In the genomic region with DNA sequence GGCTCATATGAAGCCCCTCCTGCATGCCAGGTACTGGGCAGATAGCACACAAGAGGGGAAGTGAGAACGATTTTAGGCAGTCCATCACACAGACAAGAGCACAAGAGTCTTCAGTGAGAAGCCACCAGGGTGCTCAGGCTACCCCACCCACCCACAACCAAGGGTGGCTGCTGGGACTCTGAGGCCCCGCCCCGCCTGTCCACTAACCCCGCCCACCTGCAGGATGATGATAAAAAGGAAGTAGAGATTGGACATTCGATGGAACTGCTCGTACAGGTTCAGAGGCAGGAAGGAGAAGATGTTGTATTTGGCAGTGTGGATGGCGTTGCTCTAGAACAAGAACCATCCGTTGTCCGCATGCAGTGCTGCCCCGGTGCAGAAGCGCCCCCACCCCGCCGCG, we compare ENCODE assay signal across 9 mouse cellular contexts. TPM values are rescaled to one million over a fixed set of nuclear protein-coding genes. Genes with fewer than 3 reads are reported as not detected.
DNase-seq lines count a peak whose midpoint lies in the region; ATAC-seq and TF ChIP-seq lines count a peak whose summit lies in the region.
"Had no signal": no experiment of that assay in that cellular context is flagged by ENCODE, and none has a peak within 500 bp of the region (broad histone marks: within the 10 kb centered on the region; RNA-seq: fewer than 3 reads in every experiment).

No protein-coding gene starts in this region.

- no peaks in the 10 kb centered on the region for H3K9me3 ChIP-seq in heart, embryonic 12.5 days (replicated peaks)
- H3K9me3 ChIP-seq in MEL (replicated peaks; ENCODE audit: insufficient read depth, low read length), result no peaks in the 10 kb centered on the region
- no peaks in the 10 kb centered on the region for H3K9me3 ChIP-seq in hindbrain, embryonic 13.5 days
- H3K9me3 ChIP-seq in midbrain, embryonic 15.5 days, result no peaks in the 10 kb centered on the region

- no peak for TF ChIP-seq EP300 in MEL (IDR thresholded peaks at IDR 0.05; ENCODE audit: low read depth in 1 of 2, low read length in 2 of 2)

- H3K27ac ChIP-seq in heart, embryonic 12.5 days (ENCODE audit: poor library complexity, severe bottlenecking), result no peak overlapping the region
- no peak overlapping the region for H3K27ac ChIP-seq in MEL (ENCODE audit: control insufficient read depth, low read depth, low read length)
- H3K27ac ChIP-seq in hindbrain, embryonic 13.5 days, result no peak overlapping the region
- H3K27ac ChIP-seq in midbrain, embryonic 15.5 days, result no peak overlapping the region

- no peak for TF ChIP-seq POLR2A in MEL (IDR thresholded peaks at IDR 0.05; ENCODE audit: control insufficient read depth in 1 of 2, insufficient read depth in 1 of 2, low read depth in 1 of 2, low read length in 2 of 2, poor library complexity in 1 of 2)

- H3K79me2 ChIP-seq in MEL (ENCODE audit: control insufficient read depth, insufficient read depth, low read length, poor library complexity), result no peaks in the 10 kb centered on the region

- 0 out of 2 replicates have a peak overlapping the region, but pooled peaks have one; percentile 9 for H3K4me3 ChIP-seq in heart, embryonic 12.5 days
- peak overlapping the region; percentile 51 to 78 for H3K4me3 ChIP-seq in MEL (ENCODE audit: control insufficient read depth in 1 of 2, insufficient read depth in 1 of 2, low read depth in 2 of 2, low read length in 2 of 2)
- H3K4me3 ChIP-seq in hindbrain, embryonic 13.5 days, result peak overlapping the region; percentile 8; the same call in 1 of the 2 replicates
- no peak overlapping the region for H3K4me3 ChIP-seq in midbrain, embryonic 15.5 days

- H3K27me3 ChIP-seq in heart, embryonic 12.5 days (replicated peaks), result peaks cover 39% of the 10 kb centered on the region
- H3K27me3 ChIP-seq in MEL (ENCODE audit: control insufficient read depth in 1 of 2, insufficient read depth in 2 of 2, low read length in 2 of 2), result no peaks in the 10 kb centered on the region
- H3K27me3 ChIP-seq in hindbrain, embryonic 13.5 days, result peaks cover 56% of the 10 kb centered on the region
- peaks cover 43% of the 10 kb centered on the region for H3K27me3 ChIP-seq in midbrain, embryonic 15.5 days (replicated peaks)

- TF ChIP-seq CTCF in MEL (IDR thresholded peaks at IDR 0.05 in 2 of 3, conservative IDR thresholded peaks at IDR 0.05 in 1 of 3; ENCODE audit: control insufficient read depth in 1 of 3, insufficient read depth in 1 of 3, low read depth in 2 of 3, low read length in 3 of 3, poor library complexity in 1 of 3, severe bottlenecking in 1 of 3), result no peak

- peak overlapping the region; percentile 48 for H3K4me2 ChIP-seq in heart, embryonic 12.5 days
- H3K4me2 ChIP-seq in hindbrain, embryonic 13.5 days, result peak overlapping the region; percentile 17; the same call in 1 of the 2 replicates
- H3K4me2 ChIP-seq in midbrain, embryonic 15.5 days, result peak overlapping the region; percentile 26

- WGBS in heart, embryonic 12.5 days, result 9% methylated on average over 14 of the region's 14 CpGs
- WGBS in hindbrain, embryonic 13.5 days, result 12% methylated on average over 14 of the region's 14 CpGs
- WGBS in midbrain, embryonic 15.5 days, result 12% methylated on average over 14 of the region's 14 CpGs

- DNase-seq in heart, adult 8-10 months (ENCODE audit: low spot score), result no peak
- peak; percentile 86 for DNase-seq in MEL (ENCODE audit: low read depth, low spot score)
- DNase-seq in ovary, postnatal 10 days (ENCODE audit: low spot score), result no peak
- DNase-seq in cerebellum, adult 8-10 months, result no peak
- DNase-seq in urinary bladder, adult 18-20 months (ENCODE audit: low spot score in 2 of 2), result no peak

- H3K9ac ChIP-seq in heart, embryonic 12.5 days, result no peak overlapping the region
- peak overlapping the region; percentile 39 for H3K9ac ChIP-seq in MEL (ENCODE audit: control insufficient read depth, low read depth, low read length, poor library complexity, severe bottlenecking)
- no peak overlapping the region for H3K9ac ChIP-seq in hindbrain, embryonic 13.5 days
- no peak overlapping the region for H3K9ac ChIP-seq in midbrain, embryonic 15.5 days

- H3K36me3 ChIP-seq in heart, embryonic 12.5 days, result no peaks in the 10 kb centered on the region
- H3K36me3 ChIP-seq in MEL (ENCODE audit: control insufficient read depth in 1 of 2, insufficient read depth in 2 of 2, low read length in 2 of 2), result peaks cover 0 to 13% of the 10 kb centered on the region in 2 experiments; a peak in 2 of 4 replicates
- no peaks in the 10 kb centered on the region for H3K36me3 ChIP-seq in hindbrain, embryonic 13.5 days
- H3K36me3 ChIP-seq in midbrain, embryonic 15.5 days (replicated peaks), result no peaks in the 10 kb centered on the region

- peaks cover 28% of the 10 kb centered on the region for H3K4me1 ChIP-seq in heart, embryonic 12.5 days (replicated peaks)
- H3K4me1 ChIP-seq in MEL (ENCODE audit: control insufficient read depth in 1 of 2, insufficient read depth in 2 of 2, low read length in 2 of 2), result peaks cover 10 to 40% of the 10 kb centered on the region in 2 experiments; a peak in 3 of 4 replicates
- H3K4me1 ChIP-seq in hindbrain, embryonic 13.5 days (replicated peaks), result peaks cover 9% of the 10 kb centered on the region
- H3K4me1 ChIP-seq in midbrain, embryonic 15.5 days, result peaks cover 4% of the 10 kb centered on the region; the same call in 1 of the 2 replicates

- ATAC-seq in heart, embryonic 12.5 days (ENCODE audit: insufficient number of reproducible peaks, low FRiP score), result no peak
- no peak for ATAC-seq in hindbrain, embryonic 13.5 days (ENCODE audit: low FRiP score)
- ATAC-seq in midbrain, embryonic 15.5 days (replicated peaks), result no peak

- TF ChIP-seq RAD21 in MEL (IDR thresholded peaks at IDR 0.05; ENCODE audit: low read depth, low read length), result no peak

TF ChIP-seq in MEL, 35 proteins besides CTCF, POLR2A, EP300 and RAD21:
- TF ChIP-seq POLR2AphosphoS5 (IDR thresholded peaks at IDR 0.05; ENCODE audit: borderline replicate concordance, low read depth, low read length), result no peak
- TF ChIP-seq TBP (IDR thresholded peaks at IDR 0.05; ENCODE audit: low read depth, low read length), result peak; percentile 29; the same call in 1 of the 2 replicates

RNA-seq across cellular contexts. Expression of a gene that starts 3.9 kb away (rescaled TPM):
- 0.05 and 0.17 TPM in 2 replicates for polyA plus RNA-seq in heart, embryonic 12.5 days (2016; fragmentation: Nextera tagmentation; extraction: Ambion mirVana)
- not detected for total RNA-seq in heart, adult 8-10 months (2022)
- total RNA-seq in MEL (2012; rRNA removed), result 0.03 TPM in 1 of 2 replicates, not detected in the other
- polyA plus RNA-seq in MEL (2012; ENCODE audit: insufficient read depth in 1 of 2, insufficient read length in 2 of 2, low read depth in 1 of 2, low replicate concordance in 2 of 2, missing spikeins in 1 of 2), result under 1 TPM in 1 of 2 experiments, not detected in 1; 0.13 TPM
- polyA plus RNA-seq in hindbrain, embryonic 13.5 days (2015; fragmentation: Nextera tagmentation; extraction: Ambion mirVana), result 1.2 and 1.3 TPM in 2 replicates
- 0.90 and 1.2 TPM in 2 replicates for polyA plus RNA-seq in midbrain, embryonic 15.5 days (2015; fragmentation: Nextera tagmentation; extraction: Ambion mirVana)

RNA-seq across cellular contexts. Expression of a gene that starts 26.3 kb away (rescaled TPM):
- 21.5 and 22.2 TPM in 2 replicates for polyA plus RNA-seq in heart, embryonic 12.5 days (2016; fragmentation: Nextera tagmentation; extraction: Ambion mirVana)
- 10 to 100 TPM; 10.7 to 15.0 (median 12.2) TPM for total RNA-seq in heart, adult 8-10 months (2022)
- 14.3 and 14.7 TPM in 2 replicates for total RNA-seq in MEL (2012; rRNA removed)
- polyA plus RNA-seq in MEL (2012; ENCODE audit: insufficient read depth in 1 of 2, insufficient read length in 2 of 2, low read depth in 1 of 2, low replicate concordance in 2 of 2, missing spikeins in 1 of 2), result 10 to 100 TPM in 1 of 2 experiments, not detected in 1; 54.6 TPM
- 28.8 and 31.3 TPM in 2 replicates for polyA plus RNA-seq in hindbrain, embryonic 13.5 days (2015; fragmentation: Nextera tagmentation; extraction: Ambion mirVana)
- 33.9 and 35.0 TPM in 2 replicates for polyA plus RNA-seq in midbrain, embryonic 15.5 days (2015; fragmentation: Nextera tagmentation; extraction: Ambion mirVana)

RNA-seq across cellular contexts. Expression of a gene that starts 40.4 kb away (rescaled TPM):
- not detected in 2 replicates for polyA plus RNA-seq in heart, embryonic 12.5 days (2016; fragmentation: Nextera tagmentation; extraction: Ambion mirVana)
- total RNA-seq in heart, adult 8-10 months (2022), result under 1 TPM in 1 of 4 experiments, not detected in 3; 0.09 TPM
- not detected in 2 replicates for total RNA-seq in MEL (2012; rRNA removed)
- polyA plus RNA-seq in MEL (2012; ENCODE audit: insufficient read depth in 1 of 2, insufficient read length in 2 of 2, low read depth in 1 of 2, low replicate concordance in 2 of 2, missing spikeins in 1 of 2), result not detected
- 2.1 and 2.5 TPM in 2 replicates for polyA plus RNA-seq in hindbrain, embryonic 13.5 days (2015; fragmentation: Nextera tagmentation; extraction: Ambion mirVana)
- polyA plus RNA-seq in midbrain, embryonic 15.5 days (2015; fragmentation: Nextera tagmentation; extraction: Ambion mirVana), result 1.9 and 2.6 TPM in 2 replicates
- polyA plus RNA-seq: C2C12 had no signal

RNA-seq across cellular contexts. Expression of a gene that starts 42.0 kb away (rescaled TPM):
- 7.9 and 8.5 TPM in 2 replicates for polyA plus RNA-seq in heart, embryonic 12.5 days (2016; fragmentation: Nextera tagmentation; extraction: Ambion mirVana)
- 1 to 10 TPM; 3.5 to 5.0 (median 4.7) TPM for total RNA-seq in heart, adult 8-10 months (2022)
- 30.0 and 37.1 TPM in 2 replicates for total RNA-seq in MEL (2012; rRNA removed)
- polyA plus RNA-seq in MEL (2012; ENCODE audit: insufficient read depth in 1 of 2, insufficient read length in 2 of 2, low read depth in 1 of 2, low replicate concordance in 2 of 2, missing spikeins in 1 of 2), result 10 to 100 TPM in 1 of 2 experiments, not detected in 1; 51.1 TPM
- polyA plus RNA-seq in hindbrain, embryonic 13.5 days (2015; fragmentation: Nextera tagmentation; extraction: Ambion mirVana), result 4.6 and 4.9 TPM in 2 replicates
- 6.0 and 6.3 TPM in 2 replicates for polyA plus RNA-seq in midbrain, embryonic 15.5 days (2015; fragmentation: Nextera tagmentation; extraction: Ambion mirVana)

RNA-seq across cellular contexts. Expression of a gene that starts 55.1 kb away (rescaled TPM):
- polyA plus RNA-seq in heart, embryonic 12.5 days (2016; fragmentation: Nextera tagmentation; extraction: Ambion mirVana), result 99.4 and 105 TPM in 2 replicates
- 10 to 100 TPM; 44.7 to 48.1 (median 46.9) TPM for total RNA-seq in heart, adult 8-10 months (2022)
- 89.6 and 98.5 TPM in 2 replicates for total RNA-seq in MEL (2012; rRNA removed)
- polyA plus RNA-seq in MEL (2012; ENCODE audit: insufficient read depth in 1 of 2, insufficient read length in 2 of 2, low read depth in 1 of 2, low replicate concordance in 2 of 2, missing spikeins in 1 of 2), result 100 to 1,000 TPM in 1 of 2 experiments, 10 to 100 TPM in 1; 96.2 to 136 TPM
- polyA plus RNA-seq in hindbrain, embryonic 13.5 days (2015; fragmentation: Nextera tagmentation; extraction: Ambion mirVana), result 93.8 and 96.2 TPM in 2 replicates
- 126 and 152 TPM in 2 replicates for polyA plus RNA-seq in midbrain, embryonic 15.5 days (2015; fragmentation: Nextera tagmentation; extraction: Ambion mirVana)
